Mouse (Mus musculus) forebrain, embryonic 14.5 days (tissue): ENCODE data around the gene Ptpn18. TPM values are rescaled to one million over a fixed set of nuclear protein-coding genes. Genes with fewer than 3 reads are reported as not detected.
"Not testable (repeated sequence)": the region's sequence is repeated elsewhere in the genome, so short reads cannot be mapped to it uniquely, and the experiment has no call there.

Experiments used
- ATAC-seq: fragments of 200-750 bp; cut with Nextera tagmentation; 2 replicates; pipeline ENCODE4 v1.8.0; 2017; ENCODE audit warnings: mild to moderate bottlenecking, moderate library complexity
- DNase-seq: peaks from one replicate; pipeline ENCODE4 v3.0.0-alpha.2; 2015; ENCODE audit warnings: low spot score
- H3K27ac ChIP-seq: fragments of 300-500 bp; sonication (generic); 2 replicates; pipeline ENCODE4 v1.5.1; 2014; ENCODE audit warnings: low read depth, mild to moderate bottlenecking, control low read depth, low read length, moderate library complexity
- H3K27me3 ChIP-seq: fragments of 300-500 bp; sonication (generic); replicated peaks from 2 replicates; pipeline ENCODE4 v1.6.1; 2014; ENCODE audit warnings: low read length, control low read depth, mixed read lengths; ENCODE audit not compliant: control insufficient read depth, insufficient read depth
- H3K36me3 ChIP-seq: fragments of 300-500 bp; sonication (generic); 2 replicates; pipeline ENCODE4 v1.6.1; 2014; ENCODE audit warnings: low read length, control low read depth; ENCODE audit not compliant: control insufficient read depth, insufficient read depth
- H3K4me1 ChIP-seq: fragments of 300-500 bp; sonication (generic); 2 replicates; pipeline ENCODE4 v1.6.1; 2014; ENCODE audit warnings: antibody characterized with exemption, low read length, control low read depth; ENCODE audit not compliant: control insufficient read depth, insufficient read depth
- H3K4me2 ChIP-seq: fragments of 300-500 bp; sonication (generic); 2 replicates; pipeline ENCODE4 v1.6.1; 2014; ENCODE audit warnings: mild to moderate bottlenecking, control low read depth, low read length
- H3K4me3 ChIP-seq: fragments of 300-500 bp; sonication (generic); 2 replicates; pipeline ENCODE4 v1.5.1; 2014; ENCODE audit warnings: low read depth, low read length, control low read depth
- H3K9ac ChIP-seq: fragments of 300-500 bp; sonication (generic); 2 replicates; pipeline ENCODE4 v1.6.1; 2014; ENCODE audit warnings: mild to moderate bottlenecking, low read length, control low read depth, moderate library complexity
- H3K9me3 ChIP-seq: fragments of 300-500 bp; sonication (generic); replicated peaks from 2 replicates; pipeline ENCODE4 v1.6.1; 2016; ENCODE audit warnings: low read length, control low read depth, mixed read lengths; ENCODE audit not compliant: control insufficient read depth
- WGBS: fragments of 180-500 bp; shearing (Covaris S2); extraction: QIAGEN DNeasy Blood & Tissue Kit; methylation state at CpG from one replicate; pipeline ENCODE4 v1.1.7; 2014; 5-methylcytosine and 5-hydroxymethylcytosine counted together
- polyA plus RNA-seq: library from polyadenylated mRNA; unstranded; fragments of >200 nt; fragmentation: Nextera tagmentation; extraction: Ambion mirVana; gene quantifications from 2 replicates; pipeline ENCODE4 v1.2.1, GENCODE M21; 2014

Gene Ptpn18
- polyA plus RNA-seq, 1 experiment from 2014 or later: 7.1 TPM

DNA sequence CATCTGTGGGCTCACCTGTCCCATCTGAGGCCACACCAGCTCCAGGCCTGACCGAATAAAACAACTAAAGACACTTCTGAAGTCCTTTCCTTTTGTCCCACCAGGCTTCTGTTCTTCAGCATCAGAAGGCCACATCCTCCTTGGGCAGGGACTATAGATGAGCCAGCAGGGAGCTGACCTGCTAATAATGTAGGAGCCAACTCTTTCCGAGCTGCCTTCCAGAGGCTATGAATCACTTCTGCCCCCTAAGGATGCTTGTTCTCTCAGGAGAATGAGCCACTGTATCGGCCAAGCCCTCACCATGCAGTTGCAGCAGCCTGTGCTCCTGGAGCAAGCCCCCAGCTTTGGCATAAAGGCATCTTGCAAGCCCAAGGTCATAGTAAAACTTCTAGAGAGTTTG is 43.4 kb downstream of the Ptpn18 start:
- Histone ChIP-seq H3K27me3 (no peaks in the 10 kb centered on the region), H3K4me2 (no peak overlapping the region), H3K4me3 (no peak overlapping the region), H3K36me3 (no peaks in the 10 kb centered on the region), H3K9me3 (no peaks in the 10 kb centered on the region), H3K4me1 (no peaks in the 10 kb centered on the region), H3K27ac (no peak overlapping the region), H3K9ac (no peak overlapping the region)
- WGBS: 36% methylated on average over 3 of the region's 3 CpGs
- DNase-seq: no peak
- ATAC-seq: no peak

DNA sequence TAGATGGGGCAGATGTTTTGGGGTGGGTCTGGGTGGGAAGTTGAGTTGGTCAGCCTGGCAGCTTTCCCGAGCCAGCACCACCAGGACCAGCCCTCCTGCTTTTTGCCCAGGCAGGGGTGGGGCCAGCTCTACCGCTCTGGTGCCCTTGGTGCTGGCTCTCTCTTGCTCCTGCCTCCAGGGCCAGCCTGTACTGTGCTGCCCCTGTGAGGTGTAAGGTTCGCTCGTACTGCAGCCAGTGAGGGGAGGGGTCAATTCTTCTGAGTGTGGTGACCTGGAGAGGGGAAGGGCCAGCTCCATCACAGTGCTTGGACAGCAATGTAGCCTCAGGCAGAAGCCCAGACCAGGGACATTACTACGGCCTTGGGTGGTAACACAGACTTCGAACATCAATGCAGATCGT is 45.7 kb downstream of the Ptpn18 start:
- Histone ChIP-seq H3K27ac (no peak overlapping the region), H3K4me1 (no peaks in the 10 kb centered on the region), H3K9ac (no peak overlapping the region), H3K36me3 (no peaks in the 10 kb centered on the region), H3K4me2 (no peak overlapping the region), H3K27me3 (no peaks in the 10 kb centered on the region), H3K9me3 (no peaks in the 10 kb centered on the region), H3K4me3 (no peak overlapping the region)
- no peak for ATAC-seq
- WGBS: 76% methylated on average over 7 of the region's 7 CpGs
- DNase-seq: no peak

DNA sequence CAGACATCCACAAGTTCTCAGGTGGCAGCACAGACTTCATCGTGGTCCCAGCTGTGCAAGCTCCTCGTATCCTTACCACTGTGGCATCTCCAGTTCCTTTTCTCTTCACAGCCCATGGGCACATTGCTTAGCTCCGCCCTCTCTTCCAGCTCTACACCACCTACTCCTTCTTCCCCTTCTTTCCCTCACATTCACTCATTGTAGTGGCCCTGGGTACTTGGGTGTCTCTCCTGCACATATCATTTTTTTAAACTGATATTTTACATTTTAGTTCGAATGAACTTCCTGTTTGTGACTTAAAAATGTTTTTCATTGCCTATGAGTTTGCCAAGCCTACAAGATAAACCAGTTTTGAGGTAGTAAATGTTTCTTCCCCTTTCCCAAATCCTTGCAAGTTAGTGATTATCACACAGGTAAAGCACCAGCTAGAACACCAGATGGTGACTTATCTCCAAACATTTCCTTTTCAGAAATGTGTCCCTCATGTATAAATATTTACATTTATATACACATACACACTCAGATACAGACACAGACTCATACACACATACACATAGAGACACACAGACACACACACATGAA is 46.5 kb downstream of the Ptpn18 start:
- no peak overlapping the region for H3K4me3 ChIP-seq
- H3K4me1 ChIP-seq: no peaks in the 10 kb centered on the region
- no peaks in the 10 kb centered on the region for H3K9me3 ChIP-seq
- DNase-seq (no peak), ATAC-seq (no peak)
- 87% methylated on average over 4 of the region's 4 CpGs for WGBS
- H3K27ac ChIP-seq: no peak overlapping the region
- H3K27me3 ChIP-seq: no peaks in the 10 kb centered on the region
- no peak overlapping the region for H3K4me2 ChIP-seq
- H3K36me3 ChIP-seq: no peaks in the 10 kb centered on the region
- H3K9ac ChIP-seq: no peak overlapping the region

DNA sequence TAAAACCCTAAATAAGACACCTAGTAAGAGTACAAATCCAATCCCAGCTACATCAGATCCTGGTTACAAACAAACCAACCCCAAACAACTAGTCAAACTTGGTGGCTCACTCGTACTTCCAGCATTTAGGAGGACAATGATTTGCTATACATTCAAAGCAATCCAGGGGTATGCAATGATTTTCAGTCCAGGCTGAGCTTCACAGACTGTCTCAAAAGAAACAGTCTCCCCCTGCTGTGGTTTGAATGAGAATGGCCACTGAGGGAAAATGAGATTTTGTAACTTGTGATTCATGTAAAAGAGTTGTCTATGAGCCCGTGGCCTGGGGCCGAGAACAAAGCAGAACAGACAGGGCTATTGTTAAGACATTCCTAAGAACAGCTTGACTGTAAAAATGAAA is 48.4 kb downstream of the Ptpn18 start:
- no peak for ATAC-seq
- Histone ChIP-seq H3K27ac (no peak overlapping the region), H3K9me3 (no peaks in the 10 kb centered on the region), H3K36me3 (no peaks in the 10 kb centered on the region), H3K4me1 (no peaks in the 10 kb centered on the region), H3K4me3 (no peak overlapping the region), H3K27me3 (no peaks in the 10 kb centered on the region), H3K4me2 (no peak overlapping the region), H3K9ac (no peak overlapping the region)
- DNase-seq: no peak
- 80% methylated on average over 3 of the region's 3 CpGs for WGBS

DNA sequence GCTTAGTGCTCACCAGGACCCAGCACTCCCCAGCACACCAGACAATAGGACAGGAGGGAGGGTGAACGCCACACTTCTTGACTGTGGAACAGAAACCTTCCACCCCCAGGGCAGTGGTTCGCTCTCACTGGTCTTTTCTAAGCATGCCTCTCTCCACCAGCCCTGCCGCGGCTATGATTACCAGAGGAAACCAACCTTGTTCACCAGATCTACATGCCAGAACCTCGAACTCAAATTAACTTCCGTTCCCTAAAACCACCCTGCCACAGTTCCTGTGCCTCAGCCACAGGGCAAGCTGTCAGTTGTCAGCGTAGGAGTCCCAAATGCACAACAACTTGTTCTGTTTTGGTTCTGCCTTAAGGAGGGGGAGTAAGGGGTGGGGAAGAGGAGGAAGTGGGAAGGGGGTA is 51.0 kb downstream of the Ptpn18 start:
- no peak overlapping the region for H3K4me2 ChIP-seq
- H3K4me1 ChIP-seq: no peaks in the 10 kb centered on the region
- no peak overlapping the region for H3K27ac ChIP-seq
- H3K36me3 ChIP-seq: no peaks in the 10 kb centered on the region
- no peaks in the 10 kb centered on the region for H3K9me3 ChIP-seq
- ATAC-seq (no peak), DNase-seq (no peak)
- no peaks in the 10 kb centered on the region for H3K27me3 ChIP-seq
- no peak overlapping the region for H3K4me3 ChIP-seq
- WGBS: 2% methylated on average over 7 of the region's 7 CpGs
- no peak overlapping the region for H3K9ac ChIP-seq

DNA sequence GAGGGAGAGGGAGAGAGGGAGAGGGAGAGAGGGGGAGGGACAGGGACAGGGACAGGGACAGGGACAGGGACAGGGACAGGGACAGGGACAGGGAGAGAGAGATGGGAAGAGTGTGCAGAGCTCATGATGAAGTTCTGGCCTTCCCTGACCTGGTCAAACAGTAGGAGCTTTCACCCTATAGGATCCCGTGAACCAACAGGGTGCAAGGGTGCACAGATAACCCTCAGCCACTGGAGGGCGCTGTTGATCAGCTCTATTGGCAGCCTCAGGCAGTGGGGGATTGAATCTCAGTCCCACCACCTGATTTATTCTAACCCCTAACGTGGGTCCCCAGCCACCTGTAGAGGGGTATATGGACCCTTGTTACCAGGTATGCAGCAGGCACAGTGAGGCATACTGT is 51.5 kb downstream of the Ptpn18 start:
- Histone ChIP-seq H3K27me3 (no peaks in the 10 kb centered on the region), H3K9me3 (no peaks in the 10 kb centered on the region), H3K4me2 (no peak overlapping the region), H3K4me1 (no peaks in the 10 kb centered on the region), H3K4me3 (no peak overlapping the region), H3K36me3 (no peaks in the 10 kb centered on the region), H3K27ac (no peak overlapping the region), H3K9ac (no peak overlapping the region)
- peak; percentile 46; the same call in 1 of the 2 replicates for ATAC-seq
- peak; percentile 46 for DNase-seq
- 7% methylated on average over 3 of the region's 3 CpGs for WGBS

DNA sequence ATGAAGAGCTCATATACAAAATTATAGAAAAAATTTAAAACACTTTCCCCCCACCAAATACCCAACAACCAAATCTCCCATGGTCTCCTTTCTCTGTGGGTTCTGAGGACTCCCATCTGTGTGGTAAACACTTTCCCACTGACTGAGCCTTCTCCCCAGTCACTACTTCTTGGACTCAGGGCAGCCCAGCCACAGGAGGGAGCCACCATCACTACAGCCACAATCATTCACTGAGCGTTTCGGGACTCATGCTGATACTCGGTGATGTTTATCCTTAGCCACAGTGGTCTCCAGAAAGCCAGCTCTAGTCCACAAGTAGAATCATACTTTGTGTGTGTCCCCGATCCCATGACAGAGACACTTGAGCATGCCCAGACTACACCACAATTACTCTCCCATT is 53.5 kb downstream of the Ptpn18 start:
- H3K27me3 ChIP-seq: no peaks in the 10 kb centered on the region
- no peaks in the 10 kb centered on the region for H3K36me3 ChIP-seq
- no peak overlapping the region for H3K4me3 ChIP-seq
- WGBS: 77% methylated on average over 4 of the region's 4 CpGs
- H3K9me3 ChIP-seq: no peaks in the 10 kb centered on the region
- no peaks in the 10 kb centered on the region for H3K4me1 ChIP-seq
- no peak overlapping the region for H3K9ac ChIP-seq
- no peak for DNase-seq
- no peak for ATAC-seq
- H3K4me2 ChIP-seq: no peak overlapping the region
- H3K27ac ChIP-seq: no peak overlapping the region

DNA sequence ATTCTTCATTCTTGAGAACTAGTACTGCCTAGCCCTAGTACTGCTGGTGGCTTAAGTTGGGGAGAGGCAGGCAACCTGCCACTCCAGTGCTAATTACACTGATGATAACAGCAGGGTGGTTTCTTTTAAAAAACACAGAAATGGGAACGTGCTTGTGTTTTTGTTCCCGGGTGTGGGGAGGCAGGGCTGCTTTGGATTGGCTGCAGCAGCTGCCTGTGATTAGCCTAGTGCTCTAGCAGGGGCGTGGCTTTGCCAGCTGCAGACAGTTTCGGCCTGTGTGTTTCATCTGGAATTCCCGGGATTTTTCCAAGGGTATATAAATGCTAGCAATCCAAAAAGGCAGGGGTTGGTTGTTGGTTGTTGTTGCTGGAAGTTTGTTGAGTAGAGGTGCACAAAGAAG is 57.0 kb downstream of the Ptpn18 start:
- no peak for DNase-seq
- Histone ChIP-seq H3K27me3 (no peaks in the 10 kb centered on the region), H3K4me1 (no peaks in the 10 kb centered on the region), H3K36me3 (no peaks in the 10 kb centered on the region), H3K4me3 (no peak overlapping the region), H3K4me2 (no peak overlapping the region), H3K9me3 (no peaks in the 10 kb centered on the region), H3K9ac (no peak overlapping the region), H3K27ac (no peak overlapping the region)
- WGBS: 37% methylated on average over 5 of the region's 5 CpGs
- no peak for ATAC-seq

DNA sequence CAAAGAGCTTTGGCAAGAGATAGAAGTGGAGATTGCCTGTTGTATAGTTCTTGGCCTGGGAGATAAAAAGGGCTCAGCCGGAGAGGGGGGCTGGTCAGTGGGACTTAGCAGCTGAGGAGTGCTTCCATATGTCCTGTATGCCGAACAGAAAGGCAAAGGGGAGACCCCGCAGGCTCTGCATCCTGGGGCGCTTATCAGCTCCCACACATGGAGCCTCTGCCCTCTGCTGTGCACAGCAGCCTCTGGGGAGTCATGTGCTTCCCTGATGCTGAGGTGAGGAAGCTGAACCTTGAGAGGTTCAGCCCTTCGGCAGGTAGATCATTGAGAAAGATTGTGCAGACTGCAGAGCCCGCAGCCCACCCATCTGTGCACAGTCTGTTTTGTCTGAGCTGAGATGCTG is 57.7 kb downstream of the Ptpn18 start:
- not testable (repeated sequence) for H3K27ac ChIP-seq, H3K9ac ChIP-seq, H3K9me3 ChIP-seq, ATAC-seq, H3K4me2 ChIP-seq, DNase-seq, H3K27me3 ChIP-seq, H3K4me1 ChIP-seq, H3K36me3 ChIP-seq, H3K4me3 ChIP-seq
- 73% methylated on average over 6 of the region's 6 CpGs for WGBS
